Mouse (Mus musculus) midbrain, embryonic 14.5 days (tissue): ENCODE measurements around the gene Prodh2. TPM values are rescaled to one million over a fixed set of nuclear protein-coding genes. Genes with fewer than 3 reads are reported as not detected.

Experiments used
- ATAC-seq: fragments of 200-750 bp; cut with Nextera tagmentation; 2 replicates; pipeline ENCODE4 v1.8.0; 2017; ENCODE audit warnings: moderate number of reproducible peaks, moderate library complexity; ENCODE audit not compliant: low FRiP score, low TSS enrichment
- DNase-seq: peaks from one replicate; pipeline ENCODE4 v3.0.0-alpha.2; 2015
- H3K27ac ChIP-seq: fragments of 300-500 bp; sonication (generic); replicated peaks from 2 replicates; pipeline ENCODE4 v1.5.1; 2014; ENCODE audit warnings: mild to moderate bottlenecking, low read depth, low read length, moderate library complexity
- H3K27me3 ChIP-seq: fragments of 300-500 bp; sonication (generic); 2 replicates; pipeline ENCODE4 v1.6.1; 2014; ENCODE audit warnings: low read length, control low read depth, mixed read lengths; ENCODE audit not compliant: control insufficient read depth, insufficient read depth
- H3K36me3 ChIP-seq: fragments of 300-500 bp; sonication (generic); 2 replicates; pipeline ENCODE4 v1.6.1; 2014; ENCODE audit warnings: low read length, control low read depth; ENCODE audit not compliant: control insufficient read depth, insufficient read depth
- H3K4me1 ChIP-seq: fragments of 300-500 bp; sonication (generic); 2 replicates; pipeline ENCODE4 v1.6.1; 2014; ENCODE audit warnings: mild to moderate bottlenecking, antibody characterized with exemption, low read length, control low read depth; ENCODE audit not compliant: control insufficient read depth, insufficient read depth
- H3K4me2 ChIP-seq: fragments of 300-500 bp; sonication (generic); 2 replicates; pipeline ENCODE4 v1.6.1; 2014; ENCODE audit warnings: mild to moderate bottlenecking, low read length, moderate library complexity
- H3K4me3 ChIP-seq: fragments of 300-500 bp; sonication (generic); replicated peaks from 2 replicates; pipeline ENCODE4 v1.5.1; 2014; ENCODE audit warnings: low read depth, low read length
- H3K9ac ChIP-seq: fragments of 300-500 bp; sonication (generic); replicated peaks from 2 replicates; pipeline ENCODE4 v1.6.1; 2014; ENCODE audit warnings: mild to moderate bottlenecking, low read length, moderate library complexity
- H3K9me3 ChIP-seq: fragments of 300-500 bp; sonication (generic); 2 replicates; pipeline ENCODE4 v1.6.1; 2016; ENCODE audit warnings: low read length, control low read depth, mixed read lengths; ENCODE audit not compliant: control insufficient read depth
- WGBS: fragments of 180-500 bp; shearing (Covaris S2); extraction: QIAGEN DNeasy Blood & Tissue Kit; methylation state at CpG from one replicate; pipeline ENCODE4 v1.1.7; 2014; 5-methylcytosine and 5-hydroxymethylcytosine counted together
- microRNA-seq: library from miRNA; unstranded; fragments of <30 nt; microRNA quantifications from one replicate; pipeline ENCODE4, GENCODE M21; 2016
- polyA plus RNA-seq: library from polyadenylated mRNA; unstranded; fragments of >200 nt; fragmentation: Nextera tagmentation; extraction: Ambion mirVana; gene quantifications from 2 replicates; pipeline ENCODE4 v1.2.1, GENCODE M21; 2014

Prodh2 gene
- polyA plus RNA-seq, 1 experiment from 2014 or later, result not detected

DNA sequence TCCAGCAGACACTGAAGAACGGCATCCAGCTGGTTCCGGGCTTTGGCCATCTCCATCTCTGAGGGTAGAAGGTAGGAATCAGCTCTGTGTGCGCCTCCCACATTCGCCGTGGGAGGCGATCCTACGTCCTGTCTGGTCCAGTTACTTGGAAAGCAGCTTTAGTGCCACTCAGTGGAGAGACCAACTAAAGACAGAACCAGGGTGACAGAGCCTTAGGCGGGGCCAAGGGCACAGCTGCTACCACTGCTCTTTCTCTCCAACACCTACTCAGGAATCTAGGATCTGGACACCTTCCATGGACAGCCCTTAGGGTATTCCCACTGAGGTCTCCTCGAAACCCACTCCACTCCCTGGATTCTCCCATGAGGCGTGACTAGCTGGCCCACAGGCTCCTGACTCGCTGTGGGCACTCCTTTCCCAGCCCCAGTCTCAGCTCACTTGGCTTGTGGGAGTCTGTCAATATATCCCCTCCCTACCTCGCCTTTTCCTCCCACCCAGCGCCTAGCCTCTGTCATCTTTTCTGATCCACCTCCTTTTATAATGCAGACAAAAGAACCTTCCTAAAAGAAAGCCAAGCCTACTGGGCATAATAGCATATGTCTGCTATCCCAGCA lies 64.6 kb downstream of the Prodh2 start:
- no peaks in the 10 kb centered on the region for H3K9me3 ChIP-seq
- no peaks in the 10 kb centered on the region for H3K27me3 ChIP-seq
- no peak overlapping the region for H3K9ac ChIP-seq
- DNase-seq (no peak), ATAC-seq (no peak)
- H3K4me1 ChIP-seq, result peaks cover 19% of the 10 kb centered on the region
- 87% methylated on average over 13 of the region's 13 CpGs for WGBS
- no peak overlapping the region for H3K27ac ChIP-seq
- peaks cover 33% of the 10 kb centered on the region for H3K36me3 ChIP-seq
- 0 out of 2 replicates have a peak overlapping the region, but pooled peaks have one; percentile 50 for H3K4me3 ChIP-seq
- peak overlapping the region; percentile 71 for H3K4me2 ChIP-seq

DNA sequence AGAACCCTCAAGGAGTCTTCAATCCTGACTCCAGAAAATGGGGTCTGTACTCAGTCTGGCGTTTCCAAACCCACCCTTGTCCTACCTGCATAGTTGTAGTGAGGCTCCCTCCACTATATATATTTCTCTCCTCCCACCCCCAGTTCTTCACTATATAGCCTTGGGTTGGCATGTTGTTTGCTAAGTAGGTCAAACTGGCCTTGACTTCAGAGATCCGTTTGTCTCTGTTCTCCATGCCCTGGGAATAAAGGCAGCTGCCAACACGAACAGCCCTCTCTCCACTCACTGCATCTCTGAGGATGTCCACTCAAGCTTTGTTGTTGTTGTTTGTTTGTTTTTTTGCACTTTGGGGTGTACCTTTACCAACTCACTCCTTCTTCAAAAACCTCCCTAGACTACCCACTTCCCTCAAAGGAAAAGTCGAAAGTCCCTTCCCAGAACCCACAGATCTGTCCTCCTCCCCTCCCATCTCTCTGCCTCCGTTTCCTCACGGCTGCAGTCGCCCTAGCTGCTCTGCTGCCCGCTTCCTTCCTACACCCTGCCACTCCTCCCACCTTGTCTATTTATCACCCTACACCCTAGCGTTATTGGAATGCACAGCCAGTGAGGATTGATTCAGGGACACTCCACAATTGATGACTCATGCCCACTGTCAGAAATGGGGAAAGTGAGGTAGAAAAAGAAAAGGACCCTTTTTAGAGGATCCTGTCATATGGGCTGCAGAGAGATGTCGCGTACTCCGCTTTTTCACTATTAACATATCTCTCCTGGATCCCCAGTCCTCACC lies 65.4 kb downstream of the Prodh2 start:
- Histone ChIP-seq H3K36me3 (peaks cover 33% of the 10 kb centered on the region), H3K4me2 (peak overlapping the region; percentile 71), H3K9ac (peak overlapping the region; percentile 67), H3K9me3 (no peaks in the 10 kb centered on the region), H3K27ac (no peak overlapping the region), H3K4me1 (peaks cover 15% of the 10 kb centered on the region), H3K27me3 (no peaks in the 10 kb centered on the region), H3K4me3 (peak overlapping the region; percentile 50)
- DNase-seq, result no peak
- 16% methylated on average over 12 of the region's 12 CpGs for WGBS
- ATAC-seq, result no peak

DNA sequence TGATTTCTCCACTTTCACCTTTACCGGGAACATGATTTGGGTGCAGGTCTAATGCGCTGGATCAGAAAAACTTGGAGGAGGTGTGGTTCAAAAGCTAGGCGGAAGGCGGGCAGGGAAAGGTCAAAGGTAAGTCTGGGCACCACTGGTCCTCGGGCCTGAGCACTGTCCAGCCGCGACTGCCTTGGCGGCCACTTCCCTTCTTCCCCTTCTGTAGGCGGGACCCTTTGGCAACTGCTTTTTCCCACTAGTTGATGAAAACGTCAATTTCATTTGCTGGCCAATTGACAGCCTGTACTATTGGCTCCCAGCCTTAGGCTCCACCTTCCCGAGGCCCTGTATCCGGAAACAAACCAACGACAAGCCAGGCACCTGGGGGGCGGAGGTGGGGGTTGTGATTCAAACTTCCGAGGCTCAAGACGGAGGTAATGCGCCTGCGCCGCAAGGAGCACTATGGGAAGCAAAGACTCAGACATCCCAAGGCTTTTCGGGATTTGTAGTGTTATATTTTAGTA lies 66.1 kb downstream of the Prodh2 start, which contains the start of gene Lin37:
TSS of gene Lin37 (minus strand) at position 396 of the 512 bp plus-strand sequence.
- Histone ChIP-seq H3K9me3 (no peaks in the 10 kb centered on the region), H3K4me3 (peak within 1 kb of the TSS; percentile 50), H3K36me3 (peaks cover 28% of the 10 kb centered on the region), H3K27ac (peak within 1 kb of the TSS; percentile 32; the same call in 1 of the 2 replicates), H3K27me3 (no peaks in the 10 kb centered on the region), H3K4me2 (peak within 1 kb of the TSS; percentile 71), H3K4me1 (peaks cover 20% of the 10 kb centered on the region), H3K9ac (peak within 1 kb of the TSS; percentile 67)
- WGBS, result 0% methylated on average over 20 of the region's 20 CpGs
- DNase-seq (peak; percentile 98), ATAC-seq (peak; percentile 87)

DNA sequence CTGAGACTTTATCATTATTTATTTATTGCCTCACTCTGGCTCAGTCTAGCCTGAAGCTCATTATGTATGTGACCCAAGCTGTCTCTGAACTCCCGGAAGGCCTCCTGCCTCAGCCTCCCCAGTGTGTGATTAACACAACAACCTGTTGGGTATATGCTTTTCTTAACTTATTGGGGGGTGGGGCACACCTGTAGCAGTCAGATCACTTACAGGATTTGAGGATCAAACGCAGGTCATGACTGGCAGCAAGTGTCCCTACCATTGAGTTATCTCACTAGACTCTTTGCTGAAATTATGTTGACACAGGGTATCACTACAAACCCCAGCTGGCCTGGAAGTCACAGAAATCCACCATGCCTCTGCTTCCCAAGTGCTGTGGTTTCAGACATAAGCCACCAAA lies 66.9 kb downstream of the Prodh2 start:
- Histone ChIP-seq H3K4me2 (peak overlapping the region; percentile 71), H3K4me3 (peak overlapping the region; percentile 50; the same call in 1 of the 2 replicates), H3K4me1 (peaks cover 20% of the 10 kb centered on the region), H3K36me3 (peaks cover 22% of the 10 kb centered on the region), H3K9me3 (no peaks in the 10 kb centered on the region), H3K9ac (no peak overlapping the region), H3K27me3 (no peaks in the 10 kb centered on the region), H3K27ac (peak overlapping the region; percentile 32; the same call in 1 of the 2 replicates)
- peak; percentile 9 for DNase-seq
- no peak for ATAC-seq
- 65% methylated on average over 2 of the region's 2 CpGs for WGBS

GRCm38 (mm10) chr7:30562526-30563116 lies 69.2 kb downstream of the Prodh2 start:
- Histone ChIP-seq H3K4me3 (peak overlapping the region; percentile 80), H3K9me3 (no peaks in the 10 kb centered on the region), H3K27ac (peak overlapping the region; percentile 63), H3K4me1 (peaks cover 20% of the 10 kb centered on the region), H3K36me3 (peaks cover 25% of the 10 kb centered on the region), H3K27me3 (no peaks in the 10 kb centered on the region), H3K9ac (peak overlapping the region; percentile 55), H3K4me2 (peak overlapping the region; percentile 83)
- 2% methylated on average over 27 of the region's 27 CpGs for WGBS
- DNase-seq (peak; percentile 4), ATAC-seq (no peak)

Small RNAs within 50 kb of the gene (microRNA-seq; reads per million reads assigned to microRNA genes)
- gene Gm38670, result 0.44 reads per million

Other genes starting within 250 kb of the Prodh2 start
- gene Thap8, start 213.5 kb upstream of the Prodh2 start, polyA plus RNA-seq, result 0.58 and 0.61 TPM in 2 replicates
- gene Wdr62, start 213.2 kb upstream of the Prodh2 start, polyA plus RNA-seq, result 2.5 and 5.0 TPM in 2 replicates
- 121 and 131 TPM in 2 replicates for gene Clip3, start 201.9 kb upstream of the Prodh2 start, polyA plus RNA-seq
- 107 and 145 TPM in 2 replicates for gene Alkbh6, start 184.9 kb upstream of the Prodh2 start, polyA plus RNA-seq
- gene Syne4, start 178.8 kb upstream of the Prodh2 start, polyA plus RNA-seq, result 9.3 and 10.2 TPM in 2 replicates
- not detected in 2 replicates for gene E130208F15Rik, start 171.9 kb upstream of the Prodh2 start, polyA plus RNA-seq
- 19.8 and 20.4 TPM in 2 replicates for gene Sdhaf1, start 169.7 kb upstream of the Prodh2 start, polyA plus RNA-seq
- 13.9 and 16.3 TPM in 2 replicates for gene Lrfn3, start 130.8 kb upstream of the Prodh2 start, polyA plus RNA-seq
- 11.4 and 29.7 TPM in 2 replicates for gene Tyrobp, start 79.9 kb upstream of the Prodh2 start, polyA plus RNA-seq
- gene Hcst, start 73.8 kb upstream of the Prodh2 start, polyA plus RNA-seq, result 0.58 TPM in 1 of 2 replicates, not detected in the other
- 1.4 and 2.3 TPM in 2 replicates for gene Nfkbid, start 71.9 kb upstream of the Prodh2 start, polyA plus RNA-seq
- 662 and 710 TPM in 2 replicates for gene Aplp1, start 48.1 kb upstream of the Prodh2 start, polyA plus RNA-seq
- 5.0 and 5.7 TPM in 2 replicates for gene Kirrel2, start 35.9 kb upstream of the Prodh2 start, polyA plus RNA-seq
- 0.74 and 1.4 TPM in 2 replicates for gene Nphs1, start 35.3 kb upstream of the Prodh2 start, polyA plus RNA-seq
- 101 and 129 TPM in 2 replicates for gene Arhgap33, start 41.4 kb downstream of the Prodh2 start, polyA plus RNA-seq
- gene Hspb6, start 58.6 kb downstream of the Prodh2 start, polyA plus RNA-seq, result 6.3 and 7.4 TPM in 2 replicates
- gene Proser3, start 58.7 kb downstream of the Prodh2 start, polyA plus RNA-seq, result 7.4 and 10.9 TPM in 2 replicates
- gene Lin37, start 66.2 kb downstream of the Prodh2 start, polyA plus RNA-seq, result 49.9 and 59.1 TPM in 2 replicates
- 103 and 104 TPM in 2 replicates for gene U2af1l4, start 69.7 kb downstream of the Prodh2 start, polyA plus RNA-seq
- 8.2 and 11.8 TPM in 2 replicates for gene Gm49396, start 69.7 kb downstream of the Prodh2 start, polyA plus RNA-seq
- gene Psenen, start 70.0 kb downstream of the Prodh2 start, polyA plus RNA-seq, result 99.1 and 135 TPM in 2 replicates
- gene Igflr1, start 71.8 kb downstream of the Prodh2 start, polyA plus RNA-seq, result 2.8 and 5.8 TPM in 2 replicates
- 13.1 and 15.4 TPM in 2 replicates for gene Kmt2b, start 95.1 kb downstream of the Prodh2 start, polyA plus RNA-seq
- 0.34 and 0.47 TPM in 2 replicates for gene Zbtb32, start 105.3 kb downstream of the Prodh2 start, polyA plus RNA-seq
- 0.15 and 0.20 TPM in 2 replicates for gene Upk1a, start 119.2 kb downstream of the Prodh2 start, polyA plus RNA-seq
- 999 and 1,303 TPM in 2 replicates for gene Cox6b1, start 132.5 kb downstream of the Prodh2 start, polyA plus RNA-seq
- not detected in 2 replicates for gene Etv2, start 142.2 kb downstream of the Prodh2 start, polyA plus RNA-seq
- 126 and 144 TPM in 2 replicates for gene Rbm42, start 156.7 kb downstream of the Prodh2 start, polyA plus RNA-seq
- 21.6 and 22.8 TPM in 2 replicates for gene Haus5, start 171.4 kb downstream of the Prodh2 start, polyA plus RNA-seq
- not detected in 2 replicates for gene Pmis2, start 178.0 kb downstream of the Prodh2 start, polyA plus RNA-seq
- not detected in 2 replicates for gene 2200002J24Rik, start 205.3 kb downstream of the Prodh2 start, polyA plus RNA-seq
- gene Atp4a, start 218.6 kb downstream of the Prodh2 start, polyA plus RNA-seq, result 0.53 and 1.1 TPM in 2 replicates
- gene Tmem147, start 235.9 kb downstream of the Prodh2 start, polyA plus RNA-seq, result 238 and 290 TPM in 2 replicates